Mouse (Mus musculus) hematopoietic stem cell, adult 5-6 weeks (primary cell): Measurements from ENCODE around the gene St8sia1. TPM values are rescaled to one million over a fixed set of nuclear protein-coding genes. Genes with fewer than 3 reads are reported as not detected.
A peak's percentile ranks its signal among the peaks of the same experiment; 100 is the strongest.

Experiments
- ATAC-seq, 2 experiments: fragments of 125-278 bp in 1 of 2; replicated peaks in 1 of 2; 2 replicates each; pipeline ENCODE4 v1.8.0; 2016 to 2017; ENCODE audit warnings: inconsistent platforms in 2 of 2, mild to moderate bottlenecking in 2 of 2, moderate number of reproducible peaks in 2 of 2, low read depth in 1 of 2, moderate TSS enrichment in 1 of 2; ENCODE audit not compliant: low FRiP score in 2 of 2, poor library complexity in 2 of 2, severe bottlenecking in 2 of 2, insufficient read depth in 1 of 2, low TSS enrichment in 1 of 2
- total RNA-seq: library from RNA; stranded (forward); fragments of 172-1452, 232-1000 nt; gene quantifications from 2 replicates; pipeline ENCODE4 v1.2.3, GENCODE M21; 2017

St8sia1 gene
- total RNA-seq, 1 experiment from 2014 or later, result 0.65 TPM

DNA sequence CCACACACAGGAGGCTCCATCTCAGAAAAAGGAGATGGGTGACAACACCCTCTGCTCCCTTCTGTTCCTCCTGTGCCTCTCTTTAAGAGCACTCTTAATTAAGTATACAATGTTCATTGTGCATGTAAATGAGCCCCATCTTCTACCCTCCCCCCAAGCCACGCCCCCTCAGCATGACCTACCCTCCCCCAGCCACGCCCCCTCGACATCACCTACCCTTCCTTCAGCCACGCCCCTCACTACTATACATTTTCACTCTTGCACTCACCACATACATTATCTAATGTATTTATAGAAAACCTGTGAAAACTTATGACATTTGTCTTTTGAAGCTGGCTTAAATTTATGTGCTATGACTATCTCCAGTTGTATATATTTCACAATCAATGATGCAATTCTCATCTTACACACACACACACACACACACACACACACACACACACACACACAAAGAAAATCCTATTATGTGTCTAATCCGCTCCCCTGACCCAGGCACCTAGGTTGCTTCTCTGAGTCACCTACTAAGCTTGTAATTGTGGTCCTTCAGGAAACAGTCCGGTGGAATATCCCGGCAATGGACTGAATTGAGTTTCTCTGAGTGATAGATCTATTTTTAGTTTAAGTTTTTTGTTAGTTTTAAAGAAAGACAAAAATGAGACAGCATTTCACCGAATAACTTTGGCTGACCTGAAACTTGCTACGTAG is 37.2 kb downstream of the St8sia1 start:
- ATAC-seq, result no peak

GRCm38 (mm10) chr6:142925921-142926320 is 38.3 kb downstream of the St8sia1 start:
- ATAC-seq, result no peak

GRCm38 (mm10) chr6:142925374-142925773 is 38.9 kb downstream of the St8sia1 start:
- ATAC-seq, result no peak

GRCm38 (mm10) chr6:142920901-142921300 is 43.4 kb downstream of the St8sia1 start:
- ATAC-seq, result no peak

- ATAC-seq, result no peak
Observed at GRCm38 (mm10) chr6:142918691-142919090, 45.6 kb downstream of the St8sia1 start.

DNA sequence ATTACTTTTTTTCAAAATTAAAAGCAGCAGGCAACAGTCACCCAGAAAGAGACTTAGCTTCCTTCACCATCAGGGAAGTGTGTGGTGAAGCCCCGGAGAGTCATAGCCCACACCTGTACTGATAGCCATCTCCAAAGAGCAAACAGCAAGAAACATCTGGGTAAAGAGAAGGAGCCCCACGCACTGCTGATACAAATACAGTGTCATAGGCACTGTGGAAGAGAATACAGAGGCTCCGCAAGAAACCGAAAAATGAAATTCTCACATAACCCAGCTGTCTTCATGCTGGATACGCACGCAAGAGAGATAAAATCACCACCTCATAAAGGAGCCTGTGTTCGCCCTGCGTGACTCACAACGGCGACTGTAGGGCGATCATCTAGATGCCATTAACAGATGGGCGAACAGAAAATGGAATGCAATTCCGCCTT is 46.8 kb downstream of the St8sia1 start:
- peak; percentile 35 to 60 for ATAC-seq

DNA sequence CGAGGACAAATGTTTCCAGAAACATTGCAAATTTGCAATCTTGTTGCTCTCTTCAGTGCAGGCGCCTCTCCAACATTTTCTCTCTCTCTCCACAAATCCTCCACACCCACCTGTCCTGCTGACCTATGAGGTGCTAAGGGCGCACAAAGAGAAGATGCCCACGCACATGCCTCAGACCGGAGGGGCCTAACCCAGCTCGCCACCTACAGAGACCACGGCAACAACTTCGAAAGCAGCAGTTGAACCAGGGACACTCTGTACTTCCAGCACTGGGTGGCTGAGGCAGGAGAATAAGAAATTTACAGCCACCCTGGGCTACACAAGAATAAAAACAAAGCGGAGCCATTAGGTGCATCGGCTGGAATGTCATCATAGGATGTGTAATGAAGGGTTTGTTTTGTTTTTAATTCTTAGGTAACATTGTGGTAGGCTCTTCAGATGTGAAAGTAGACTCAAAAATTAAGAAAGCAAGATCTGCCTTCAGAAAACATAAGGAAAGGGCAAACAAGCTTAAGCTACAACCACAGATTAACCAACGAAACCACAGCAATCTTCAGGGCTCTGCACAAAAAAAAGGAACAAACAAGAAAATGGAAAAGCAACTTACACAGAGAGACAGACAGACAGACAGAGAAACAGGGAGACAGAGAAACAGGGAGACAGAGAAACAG is 47.8 kb downstream of the St8sia1 start:
- ATAC-seq, result peak; percentile 23 to 26; a peak in 1 of 4 replicates

- ATAC-seq, result peak; percentile 83 to 86
Observed at GRCm38 (mm10) chr6:142915464-142915863, 48.8 kb downstream of the St8sia1 start.

- no peak for ATAC-seq
Observed at GRCm38 (mm10) chr6:142914676-142915075, 49.6 kb downstream of the St8sia1 start.

- no peak for ATAC-seq
Observed at GRCm38 (mm10) chr6:142911263-142911662, 53.0 kb downstream of the St8sia1 start.

DNA sequence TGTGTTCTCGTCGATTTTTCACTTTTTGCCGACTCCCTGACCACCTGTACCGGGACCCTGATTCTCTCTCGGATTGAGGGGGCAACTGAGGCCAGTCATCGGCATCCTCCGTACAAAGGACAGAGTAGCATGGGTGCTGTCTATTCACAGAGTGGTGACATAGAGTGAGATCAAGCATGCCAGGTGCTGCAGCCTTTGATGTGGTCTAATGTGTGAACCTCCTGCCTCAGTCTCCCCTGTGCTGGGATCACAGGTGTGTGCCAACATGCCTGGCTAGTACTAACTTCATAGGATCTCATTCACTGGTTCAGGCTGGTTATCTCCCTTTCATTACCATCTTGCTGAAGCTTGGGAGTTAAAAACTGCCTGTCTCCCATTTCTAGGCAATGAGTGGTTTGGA is 53.5 kb downstream of the St8sia1 start:
- ATAC-seq, result no peak

GRCm38 (mm10) chr6:142909771-142910105 is 54.5 kb downstream of the St8sia1 start:
- ATAC-seq, result no peak

GRCm38 (mm10) chr6:142908911-142909770 is 55.1 kb downstream of the St8sia1 start:
- ATAC-seq, result peak; percentile 39 to 59; a peak in 2 of 4 replicates

DNA sequence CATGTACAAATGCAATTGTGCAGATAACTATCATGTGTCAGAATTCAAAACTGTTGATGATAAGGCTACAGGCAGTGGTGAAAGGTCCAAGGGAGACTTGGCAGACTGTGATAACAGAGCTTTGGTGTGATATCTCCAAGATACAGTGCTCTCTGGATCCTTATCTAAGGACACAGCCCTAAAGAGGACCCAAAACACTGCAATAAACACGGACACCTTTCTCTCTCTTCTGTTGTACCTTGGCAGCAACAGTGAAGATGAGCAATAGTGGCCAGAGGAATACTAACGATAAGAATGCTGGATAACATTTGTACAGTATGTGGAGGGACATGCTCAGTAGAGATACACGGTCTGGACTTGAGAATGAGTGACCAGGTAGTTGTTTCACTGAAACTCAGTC is 55.8 kb downstream of the St8sia1 start:
- ATAC-seq, result no peak

- no peak for ATAC-seq
Observed at GRCm38 (mm10) chr6:142895371-142895770, 68.9 kb downstream of the St8sia1 start.

DNA sequence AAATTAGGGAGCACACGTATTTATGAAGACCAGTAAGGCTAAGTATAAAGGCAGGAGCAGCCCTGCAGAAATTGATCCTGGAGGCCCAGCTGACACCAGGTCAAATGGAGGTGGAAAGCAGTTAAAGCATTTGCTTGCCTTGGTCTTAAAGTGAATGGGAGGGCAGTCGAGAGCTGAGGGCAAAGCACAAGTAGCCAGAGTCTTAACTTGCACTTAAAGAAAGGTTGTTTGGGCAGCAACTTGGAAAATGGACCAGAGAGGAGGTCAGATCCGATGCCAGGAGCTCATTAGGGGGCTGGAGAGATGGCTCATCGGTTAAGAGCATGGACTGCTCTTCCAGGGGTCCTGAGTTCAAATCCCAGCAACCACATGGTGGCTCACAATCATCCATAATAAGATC is 70.5 kb downstream of the St8sia1 start:
- no peak for ATAC-seq

GRCm38 (mm10) chr6:142890321-142890720 is 73.9 kb downstream of the St8sia1 start:
- ATAC-seq, result no peak
